Mouse (Mus musculus) lung, adult 2 months (tissue): ENCODE data around the gene Pate2.

Source experiments
- CTCF ChIP-seq: fragments of 200-500 bp; IDR thresholded peaks from 2 replicates; pipeline ENCODE4 v1.5.1; 2011; ENCODE audit warnings: mild to moderate bottlenecking, low read length, control low read depth; ENCODE audit not compliant: insufficient read depth
- POLR2A ChIP-seq: fragments of 200-500 bp; IDR thresholded peaks from 2 replicates; pipeline ENCODE4 v1.6.1; 2011; ENCODE audit warnings: low read depth, mild to moderate bottlenecking, control low read depth, low read length, borderline replicate concordance; ENCODE audit errors: extremely low read depth

GRCm38 (mm10) chr9:35543099-35543860 lies 26.8 kb upstream of the Pate2 start:
- TF ChIP-seq POLR2A (no peak), CTCF (no peak)
